Mouse (Mus musculus): ENCODE results near the gene Rapgef1. TPM values are rescaled to one million over a fixed set of nuclear protein-coding genes. Genes with fewer than 3 reads are reported as not detected.

Rapgef1 gene
- polyA plus RNA-seq, 2 experiments: 20.8 to 51.1 TPM

GRCm38 (mm10) chr2:29696207-29696800 is 76.8 kb downstream of the Rapgef1 start:
- no peak overlapping the region for H3K9ac ChIP-seq (ENCODE audit: low read depth, low read length, severe bottlenecking)
- ATAC-seq (ENCODE audit: low FRiP score, low read depth) (no peak), DNase-seq (ENCODE audit: low spot score) (no peak)
- WGBS: 81% methylated on average over 7 of the region's 7 CpGs
- no peaks in the 10 kb centered on the region for H3K4me1 ChIP-seq (ENCODE audit: control insufficient read depth, insufficient read depth, low read length)
- H3K4me2 ChIP-seq (replicated peaks; ENCODE audit: low read depth, low read length, severe bottlenecking): no peak overlapping the region
- H3K9me3 ChIP-seq (ENCODE audit: control insufficient read depth, low read length): no peaks in the 10 kb centered on the region
- no peaks in the 10 kb centered on the region for H3K27me3 ChIP-seq (ENCODE audit: control insufficient read depth, insufficient read depth, low read length)
- peaks cover 77% of the 10 kb centered on the region for H3K36me3 ChIP-seq (ENCODE audit: control insufficient read depth, insufficient read depth, low read length)
- H3K27ac ChIP-seq (replicated peaks; ENCODE audit: low read depth, low read length): no peak overlapping the region
- no peak for TF ChIP-seq POLR2A (IDR thresholded peaks at IDR 0.05; ENCODE audit: borderline replicate concordance, extremely low read depth, insufficient read depth, insufficient read length)
- no peak overlapping the region for H3K4me3 ChIP-seq (replicated peaks; ENCODE audit: low read length)

DNA sequence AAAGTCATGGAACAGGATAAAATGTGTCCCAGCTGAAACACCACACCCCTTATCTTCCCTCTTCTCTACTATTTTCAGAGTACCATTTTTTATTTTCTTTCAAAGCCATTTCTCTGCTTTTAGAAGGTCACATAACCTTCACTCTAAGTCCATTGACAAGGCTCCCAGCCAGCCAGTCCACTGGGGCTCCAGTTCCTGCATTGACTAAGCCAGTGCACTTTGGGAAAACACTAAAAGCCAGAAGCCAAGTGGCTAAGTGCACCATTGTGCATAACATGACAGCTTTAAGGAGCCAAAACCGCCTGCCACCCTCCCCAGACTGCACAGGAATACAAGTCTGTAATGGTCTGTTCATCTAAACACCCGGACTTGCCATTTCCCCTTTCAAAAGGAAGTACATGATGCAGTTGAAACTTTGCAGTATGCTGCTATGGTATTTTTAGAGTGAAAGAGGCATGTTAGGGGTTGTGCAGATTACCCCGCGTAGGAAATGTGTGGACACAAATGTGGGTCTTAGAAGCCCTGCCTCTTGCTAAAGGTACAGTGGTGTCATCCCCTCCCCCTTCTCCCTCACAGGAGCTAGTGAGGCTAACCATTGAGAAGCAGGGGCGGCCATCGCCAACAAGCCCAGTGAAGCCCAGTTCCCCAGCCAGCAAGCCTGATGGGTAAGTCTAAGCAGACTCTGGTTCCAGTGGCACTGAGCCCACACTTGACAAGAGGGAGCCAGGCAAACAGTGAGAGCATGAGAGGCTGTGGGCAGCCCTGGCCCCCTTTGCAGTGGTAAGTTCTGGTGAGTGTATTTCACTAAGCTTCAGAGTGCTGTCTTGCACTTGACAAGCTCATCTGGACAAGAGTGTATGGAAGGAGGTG is 79.1 kb downstream of the Rapgef1 start:
- H3K9ac ChIP-seq (ENCODE audit: low read depth, low read length, severe bottlenecking): no peak overlapping the region
- no peak for DNase-seq (ENCODE audit: low spot score)
- H3K9me3 ChIP-seq (ENCODE audit: control insufficient read depth, low read length): no peaks in the 10 kb centered on the region
- ATAC-seq (ENCODE audit: low FRiP score, low read depth): no peak
- no peak for TF ChIP-seq POLR2A (IDR thresholded peaks at IDR 0.05; ENCODE audit: borderline replicate concordance, extremely low read depth, insufficient read depth, insufficient read length)
- H3K4me2 ChIP-seq (replicated peaks; ENCODE audit: low read depth, low read length, severe bottlenecking): no peak overlapping the region
- H3K27me3 ChIP-seq (ENCODE audit: control insufficient read depth, insufficient read depth, low read length): no peaks in the 10 kb centered on the region
- H3K4me1 ChIP-seq (ENCODE audit: control insufficient read depth, insufficient read depth, low read length): no peaks in the 10 kb centered on the region
- 93% methylated on average over 6 of the region's 6 CpGs for WGBS
- peaks cover 80% of the 10 kb centered on the region for H3K36me3 ChIP-seq (ENCODE audit: control insufficient read depth, insufficient read depth, low read length)
- no peak overlapping the region for H3K4me3 ChIP-seq (replicated peaks; ENCODE audit: low read length)
- no peak overlapping the region for H3K27ac ChIP-seq (replicated peaks; ENCODE audit: low read depth, low read length)

DNA sequence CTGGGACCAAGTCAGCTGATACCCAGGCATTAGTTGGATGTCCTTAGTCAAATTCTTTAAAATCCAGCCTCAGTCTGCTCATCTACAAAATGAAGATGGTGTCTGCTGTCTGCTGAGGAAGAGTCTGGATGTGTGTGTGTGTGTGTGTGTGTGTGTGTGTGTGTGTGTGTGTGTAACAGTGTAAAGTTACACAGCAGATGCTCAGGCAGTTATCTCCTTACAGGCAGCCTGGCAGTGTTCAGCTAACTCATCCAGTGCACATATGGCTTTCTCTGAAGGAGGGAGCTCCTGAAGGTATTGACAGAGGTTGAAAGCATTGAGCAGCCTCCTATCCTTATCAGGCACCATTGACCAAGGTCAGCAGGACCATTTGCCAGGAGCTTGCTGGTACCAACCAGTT is 81.4 kb downstream of the Rapgef1 start:
- no peaks in the 10 kb centered on the region for H3K27me3 ChIP-seq (ENCODE audit: control insufficient read depth, insufficient read depth, low read length)
- no peak for TF ChIP-seq POLR2A (IDR thresholded peaks at IDR 0.05; ENCODE audit: borderline replicate concordance, extremely low read depth, insufficient read depth, insufficient read length)
- no peak overlapping the region for H3K4me2 ChIP-seq (replicated peaks; ENCODE audit: low read depth, low read length, severe bottlenecking)
- ATAC-seq (ENCODE audit: low FRiP score, low read depth) (no peak), DNase-seq (ENCODE audit: low spot score) (no peak)
- peaks cover 92% of the 10 kb centered on the region for H3K36me3 ChIP-seq (ENCODE audit: control insufficient read depth, insufficient read depth, low read length)
- H3K4me1 ChIP-seq (ENCODE audit: control insufficient read depth, insufficient read depth, low read length): no peaks in the 10 kb centered on the region
- H3K9ac ChIP-seq (ENCODE audit: low read depth, low read length, severe bottlenecking): no peak overlapping the region
- H3K27ac ChIP-seq (replicated peaks; ENCODE audit: low read depth, low read length): no peak overlapping the region
- no peaks in the 10 kb centered on the region for H3K9me3 ChIP-seq (ENCODE audit: control insufficient read depth, low read length)
- no peak overlapping the region for H3K4me3 ChIP-seq (replicated peaks; ENCODE audit: low read length)

DNA sequence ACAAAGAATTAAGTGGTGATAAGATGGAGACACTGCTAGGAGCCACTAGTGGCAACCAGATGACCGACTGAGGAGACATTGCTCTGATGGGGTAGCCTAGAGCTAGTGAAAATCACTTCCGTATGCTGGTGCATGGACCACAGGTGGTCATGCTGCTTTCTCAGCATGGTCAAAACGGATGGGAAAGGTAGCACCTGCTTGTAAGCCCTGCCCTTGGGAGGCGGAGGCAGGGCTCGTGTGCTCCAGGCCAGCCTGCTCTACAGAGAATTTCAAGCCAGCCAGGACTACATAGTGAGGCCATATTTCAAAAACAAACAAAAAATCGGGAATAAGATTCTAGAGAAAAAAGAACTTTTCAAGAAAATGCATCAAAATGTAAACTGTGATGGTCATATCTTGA is 81.9 kb downstream of the Rapgef1 start:
- Histone ChIP-seq H3K4me1 (ENCODE audit: control insufficient read depth, insufficient read depth, low read length) (no peaks in the 10 kb centered on the region), H3K36me3 (ENCODE audit: control insufficient read depth, insufficient read depth, low read length) (peaks cover 93% of the 10 kb centered on the region), H3K27me3 (ENCODE audit: control insufficient read depth, insufficient read depth, low read length) (no peaks in the 10 kb centered on the region), H3K4me2 (replicated peaks; ENCODE audit: low read depth, low read length, severe bottlenecking) (no peak overlapping the region), H3K4me3 (replicated peaks; ENCODE audit: low read length) (no peak overlapping the region), H3K27ac (replicated peaks; ENCODE audit: low read depth, low read length) (no peak overlapping the region), H3K9me3 (ENCODE audit: control insufficient read depth, low read length) (no peaks in the 10 kb centered on the region), H3K9ac (ENCODE audit: low read depth, low read length, severe bottlenecking) (no peak overlapping the region)
- no peak for DNase-seq (ENCODE audit: low spot score)
- WGBS: 71% methylated on average over 6 of the region's 6 CpGs
- no peak for TF ChIP-seq POLR2A (IDR thresholded peaks at IDR 0.05; ENCODE audit: borderline replicate concordance, extremely low read depth, insufficient read depth, insufficient read length)
- ATAC-seq (ENCODE audit: low FRiP score, low read depth): no peak

GRCm38 (mm10) chr2:29702189-29702588 is 82.7 kb downstream of the Rapgef1 start:
- Histone ChIP-seq H3K4me2 (replicated peaks; ENCODE audit: low read depth, low read length, severe bottlenecking) (no peak overlapping the region), H3K36me3 (ENCODE audit: control insufficient read depth, insufficient read depth, low read length) (peaks cover 93% of the 10 kb centered on the region), H3K9ac (ENCODE audit: low read depth, low read length, severe bottlenecking) (no peak overlapping the region), H3K27ac (replicated peaks; ENCODE audit: low read depth, low read length) (no peak overlapping the region), H3K4me3 (replicated peaks; ENCODE audit: low read length) (no peak overlapping the region), H3K27me3 (ENCODE audit: control insufficient read depth, insufficient read depth, low read length) (no peaks in the 10 kb centered on the region), H3K9me3 (ENCODE audit: control insufficient read depth, low read length) (no peaks in the 10 kb centered on the region), H3K4me1 (ENCODE audit: control insufficient read depth, insufficient read depth, low read length) (no peaks in the 10 kb centered on the region)
- 93% methylated on average over 8 of the region's 8 CpGs for WGBS
- no peak for TF ChIP-seq POLR2A (IDR thresholded peaks at IDR 0.05; ENCODE audit: borderline replicate concordance, extremely low read depth, insufficient read depth, insufficient read length)
- DNase-seq (ENCODE audit: low spot score) (no peak), ATAC-seq (ENCODE audit: low FRiP score, low read depth) (no peak)
